Mouse (Mus musculus): Measurements from ENCODE around the gene Hoxa6. TPM values are rescaled to one million over a fixed set of nuclear protein-coding genes. Genes with fewer than 3 reads are reported as not detected.

Hoxa6 gene
- polyA plus RNA-seq, 1 experiment: 0.96 TPM

DNA sequence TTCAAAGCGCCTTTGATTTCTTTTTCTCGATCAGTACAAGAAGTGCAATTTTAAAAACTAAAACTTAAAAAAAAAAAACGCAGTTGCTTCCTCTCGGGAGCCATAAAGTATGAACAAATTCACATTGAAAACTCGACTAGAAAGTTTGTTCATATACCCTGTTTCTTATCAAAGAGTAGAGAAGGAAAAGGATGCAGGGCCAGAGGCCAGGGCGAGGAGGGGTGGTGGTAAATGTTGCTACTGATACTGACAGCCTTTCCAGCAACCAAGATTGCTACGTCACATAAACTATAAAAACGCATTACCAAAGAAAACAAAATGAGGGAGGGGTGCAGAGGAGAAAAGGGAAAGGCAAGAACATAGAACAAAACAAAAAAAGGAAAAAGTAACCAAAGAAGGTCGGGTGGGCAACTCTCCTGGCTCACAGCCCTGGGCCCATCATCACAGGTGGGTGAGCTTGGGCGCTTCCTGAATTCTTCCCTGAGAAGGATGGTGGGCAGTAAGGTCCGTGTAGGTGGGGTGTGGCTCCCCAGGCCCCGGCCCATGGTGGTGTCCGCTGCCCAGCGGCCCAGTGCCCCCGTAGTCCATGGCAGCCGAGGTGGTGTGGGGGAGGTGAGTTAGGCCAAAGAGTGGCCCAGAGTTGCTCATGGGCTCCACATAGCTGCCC lies 38.9 kb downstream of the Hoxa6 start:
- no peak overlapping the region for H3ac ChIP-seq (ENCODE audit: control insufficient read depth, insufficient read length, low read depth)
- no peak overlapping the region for H3K4me3 ChIP-seq (ENCODE audit: insufficient read depth, poor library complexity, severe bottlenecking)
- TF ChIP-seq MYOD1 (IDR thresholded peaks at IDR 0.05; ENCODE audit: control insufficient read depth, insufficient read length, low read depth): no peak
- TF ChIP-seq CTCF (IDR thresholded peaks at IDR 0.05; ENCODE audit: control insufficient read depth, insufficient read depth, insufficient read length): no peak
- no peak for TF ChIP-seq MAX (IDR thresholded peaks at IDR 0.05)
- TF ChIP-seq CEBPB (IDR thresholded peaks at IDR 0.05; ENCODE audit: low read depth): no peak
- TF ChIP-seq FOSL1 (IDR thresholded peaks at IDR 0.05; ENCODE audit: insufficient read depth, low read length, poor library complexity, severe bottlenecking): no peak
- TF ChIP-seq USF1 (IDR thresholded peaks at IDR 0.05; ENCODE audit: low read depth): no peak
- no peak for TF ChIP-seq MYOG (IDR thresholded peaks at IDR 0.05; ENCODE audit: control insufficient read depth, extremely low read depth, insufficient read length)
- H3K36me3 ChIP-seq (ENCODE audit: control insufficient read depth, insufficient read depth): peaks cover 3% of the 10 kb centered on the region
- H3K79me3 ChIP-seq (ENCODE audit: low read depth): no peaks in the 10 kb centered on the region
- H3K79me2 ChIP-seq (ENCODE audit: control insufficient read depth, insufficient read depth): no peaks in the 10 kb centered on the region
- H3K27me3 ChIP-seq (ENCODE audit: control insufficient read depth, insufficient read depth, insufficient read length): no peaks in the 10 kb centered on the region

DNA sequence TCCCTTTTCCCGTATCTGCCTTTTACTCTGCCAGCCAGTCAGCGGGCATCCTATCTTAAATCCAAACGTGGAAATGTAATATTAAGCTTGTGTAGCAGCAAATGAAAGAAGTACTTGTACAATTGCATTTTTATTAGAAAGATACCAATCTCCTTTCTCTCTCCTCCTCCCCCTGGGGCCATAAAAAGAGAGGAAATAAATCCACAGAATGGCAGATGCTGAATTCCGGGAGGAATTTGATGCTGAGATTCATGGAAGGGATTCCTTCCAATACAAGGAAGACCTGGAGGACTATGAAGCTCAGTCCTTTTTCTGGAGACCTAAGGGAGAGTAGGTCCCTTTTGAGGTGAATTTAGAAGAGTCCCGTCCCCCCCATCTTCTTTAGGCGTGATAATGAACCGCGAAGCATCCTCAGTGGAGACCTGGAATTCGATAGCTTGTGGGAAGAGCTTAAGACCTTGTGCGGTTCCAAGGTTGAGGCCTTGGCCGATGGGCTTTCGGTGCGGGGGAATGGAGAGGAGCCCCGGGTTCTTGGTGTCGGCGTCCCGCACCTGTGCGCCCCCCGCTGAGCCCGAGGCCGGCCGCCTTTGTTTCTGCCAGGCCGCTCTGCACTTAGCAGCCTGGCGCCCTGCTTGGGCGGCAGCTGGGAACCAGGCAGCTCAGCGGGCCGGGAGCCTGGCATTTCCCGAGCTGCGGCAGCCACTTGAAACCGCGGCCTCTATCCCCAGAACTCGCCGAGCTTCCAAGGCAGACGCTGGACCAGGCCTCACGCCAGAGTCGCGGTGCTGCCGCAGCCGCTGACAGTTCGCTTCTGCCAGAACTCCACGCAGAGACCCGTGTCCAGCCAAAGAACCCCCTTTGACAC lies 40.1 kb downstream of the Hoxa6 start:
- H3K79me3 ChIP-seq (ENCODE audit: low read depth): no peaks in the 10 kb centered on the region
- H3K36me3 ChIP-seq (ENCODE audit: control insufficient read depth, insufficient read depth): peaks cover 6% of the 10 kb centered on the region
- no peak overlapping the region for H3ac ChIP-seq (ENCODE audit: control insufficient read depth, insufficient read length, low read depth)
- no peak overlapping the region for H3K4me3 ChIP-seq (ENCODE audit: insufficient read depth, poor library complexity, severe bottlenecking)
- no peak for TF ChIP-seq MAX (IDR thresholded peaks at IDR 0.05)
- no peak for TF ChIP-seq FOSL1 (IDR thresholded peaks at IDR 0.05; ENCODE audit: insufficient read depth, low read length, poor library complexity, severe bottlenecking)
- no peak for TF ChIP-seq MYOD1 (IDR thresholded peaks at IDR 0.05; ENCODE audit: control insufficient read depth, insufficient read length, low read depth)
- TF ChIP-seq USF1 (IDR thresholded peaks at IDR 0.05; ENCODE audit: low read depth): no peak
- no peak for TF ChIP-seq CTCF (IDR thresholded peaks at IDR 0.05; ENCODE audit: control insufficient read depth, insufficient read depth, insufficient read length)
- no peak for TF ChIP-seq CEBPB (IDR thresholded peaks at IDR 0.05; ENCODE audit: low read depth)
- no peaks in the 10 kb centered on the region for H3K27me3 ChIP-seq (ENCODE audit: control insufficient read depth, insufficient read depth, insufficient read length)
- no peaks in the 10 kb centered on the region for H3K79me2 ChIP-seq (ENCODE audit: control insufficient read depth, insufficient read depth)

DNA sequence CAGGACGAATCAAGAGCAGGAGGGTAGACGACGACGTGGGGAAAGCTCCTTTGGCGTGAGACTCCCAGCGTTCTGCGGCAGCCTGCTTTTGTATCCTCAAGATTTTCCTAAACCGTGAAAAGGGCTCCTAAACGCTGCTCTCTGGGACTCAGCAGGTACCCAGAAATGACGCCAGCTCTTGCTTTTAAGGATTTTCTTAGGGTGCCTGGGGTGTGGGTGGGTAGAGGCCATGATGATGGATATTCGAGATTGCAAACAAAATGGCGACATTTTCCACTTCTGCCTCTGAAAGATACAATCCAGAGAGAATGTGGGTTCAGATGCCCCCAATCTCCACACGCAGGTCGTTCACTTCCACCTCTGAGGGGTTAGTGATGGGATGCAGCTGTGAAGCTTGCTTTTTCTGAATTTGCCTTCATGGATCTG lies 40.8 kb downstream of the Hoxa6 start:
- no peak overlapping the region for H3ac ChIP-seq (ENCODE audit: control insufficient read depth, insufficient read length, low read depth)
- H3K27me3 ChIP-seq (ENCODE audit: control insufficient read depth, insufficient read depth, insufficient read length): no peaks in the 10 kb centered on the region
- H3K79me2 ChIP-seq (ENCODE audit: control insufficient read depth, insufficient read depth): peaks cover 3% of the 10 kb centered on the region
- no peak overlapping the region for H3K4me3 ChIP-seq (ENCODE audit: insufficient read depth, poor library complexity, severe bottlenecking)
- TF ChIP-seq MYOG (IDR thresholded peaks at IDR 0.05; ENCODE audit: control insufficient read depth, extremely low read depth, insufficient read length): no peak
- TF ChIP-seq FOSL1 (IDR thresholded peaks at IDR 0.05; ENCODE audit: insufficient read depth, low read length, poor library complexity, severe bottlenecking): no peak
- no peak for TF ChIP-seq USF1 (IDR thresholded peaks at IDR 0.05; ENCODE audit: low read depth)
- TF ChIP-seq MAX (IDR thresholded peaks at IDR 0.05): no peak
- TF ChIP-seq CEBPB (IDR thresholded peaks at IDR 0.05; ENCODE audit: low read depth): no peak
- TF ChIP-seq CTCF (IDR thresholded peaks at IDR 0.05; ENCODE audit: control insufficient read depth, insufficient read depth, insufficient read length): no peak
- TF ChIP-seq MYOD1 (IDR thresholded peaks at IDR 0.05; ENCODE audit: control insufficient read depth, insufficient read length, low read depth): no peak
- peaks cover 12% of the 10 kb centered on the region for H3K36me3 ChIP-seq (ENCODE audit: control insufficient read depth, insufficient read depth)
- H3K79me3 ChIP-seq (ENCODE audit: low read depth): peaks cover 3% of the 10 kb centered on the region

DNA sequence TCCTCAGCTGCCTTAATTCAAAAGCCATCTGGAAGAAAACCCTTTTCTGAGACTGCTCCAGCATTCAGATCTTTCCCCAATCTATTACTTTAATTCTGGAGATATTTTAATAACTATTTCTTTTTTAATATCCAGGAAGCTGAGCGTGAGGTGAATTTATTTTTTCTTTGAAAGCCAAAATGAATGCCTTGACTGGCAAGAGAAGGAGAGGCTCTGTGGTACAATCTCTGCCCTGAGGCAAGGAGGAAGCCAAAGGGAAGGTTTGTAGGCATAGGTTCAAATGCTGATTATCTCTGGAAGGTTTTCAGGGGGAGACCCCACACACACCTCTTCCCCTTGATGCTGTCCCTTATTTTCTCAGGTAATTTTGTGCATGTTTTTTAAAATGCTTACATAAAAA lies 41.3 kb downstream of the Hoxa6 start:
- no peak overlapping the region for H3ac ChIP-seq (ENCODE audit: control insufficient read depth, insufficient read length, low read depth)
- peaks cover 8% of the 10 kb centered on the region for H3K79me2 ChIP-seq (ENCODE audit: control insufficient read depth, insufficient read depth)
- TF ChIP-seq MYOG (IDR thresholded peaks at IDR 0.05; ENCODE audit: control insufficient read depth, extremely low read depth, insufficient read length): no peak
- TF ChIP-seq CTCF (IDR thresholded peaks at IDR 0.05; ENCODE audit: control insufficient read depth, insufficient read depth, insufficient read length): no peak
- no peak for TF ChIP-seq MYOD1 (IDR thresholded peaks at IDR 0.05; ENCODE audit: control insufficient read depth, insufficient read length, low read depth)
- TF ChIP-seq USF1 (IDR thresholded peaks at IDR 0.05; ENCODE audit: low read depth): no peak
- TF ChIP-seq MAX (IDR thresholded peaks at IDR 0.05): no peak
- TF ChIP-seq FOSL1 (IDR thresholded peaks at IDR 0.05; ENCODE audit: insufficient read depth, low read length, poor library complexity, severe bottlenecking): no peak
- no peak for TF ChIP-seq CEBPB (IDR thresholded peaks at IDR 0.05; ENCODE audit: low read depth)
- peaks cover 17% of the 10 kb centered on the region for H3K36me3 ChIP-seq (ENCODE audit: control insufficient read depth, insufficient read depth)
- H3K4me3 ChIP-seq (ENCODE audit: insufficient read depth, poor library complexity, severe bottlenecking): no peak overlapping the region
- no peaks in the 10 kb centered on the region for H3K27me3 ChIP-seq (ENCODE audit: control insufficient read depth, insufficient read depth, insufficient read length)
- peaks cover 5% of the 10 kb centered on the region for H3K79me3 ChIP-seq (ENCODE audit: low read depth)

DNA sequence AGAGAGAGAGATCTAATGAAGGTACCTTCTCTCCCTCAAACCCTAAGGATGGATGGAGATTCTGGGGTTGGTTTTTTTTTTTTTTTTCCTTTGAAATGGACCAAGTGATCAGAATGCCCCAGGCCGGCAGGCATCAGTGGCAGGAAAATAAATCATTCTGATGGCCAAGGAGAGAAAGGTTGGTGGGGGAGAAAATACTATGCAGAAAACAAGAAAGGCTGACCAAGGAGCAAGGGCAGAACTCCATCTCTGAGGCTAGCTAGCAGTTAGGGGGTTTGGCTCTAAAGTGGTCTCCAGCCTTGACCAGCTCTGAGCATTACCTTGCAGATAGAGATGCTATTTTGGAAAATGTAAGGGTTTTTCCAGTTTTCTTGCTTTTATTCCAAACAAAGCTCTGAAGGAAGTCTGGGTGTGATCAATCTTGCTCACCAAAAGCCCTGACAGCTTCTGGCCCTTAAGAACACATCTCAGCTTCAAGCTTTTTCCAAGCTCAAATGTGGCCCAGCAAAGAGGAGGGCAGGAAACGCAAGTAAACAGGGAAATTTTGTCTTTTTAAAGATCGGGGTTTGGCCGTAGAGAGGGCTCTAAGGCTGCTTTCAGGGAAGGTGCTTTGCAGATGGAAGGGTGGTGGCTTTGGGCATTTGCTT lies 42.0 kb downstream of the Hoxa6 start:
- H3K79me3 ChIP-seq (ENCODE audit: low read depth): peaks cover 8% of the 10 kb centered on the region
- TF ChIP-seq MYOD1 (IDR thresholded peaks at IDR 0.05; ENCODE audit: control insufficient read depth, insufficient read length, low read depth): no peak
- TF ChIP-seq USF1 (IDR thresholded peaks at IDR 0.05; ENCODE audit: low read depth): no peak
- no peak for TF ChIP-seq FOSL1 (IDR thresholded peaks at IDR 0.05; ENCODE audit: insufficient read depth, low read length, poor library complexity, severe bottlenecking)
- TF ChIP-seq MYOG (IDR thresholded peaks at IDR 0.05; ENCODE audit: control insufficient read depth, extremely low read depth, insufficient read length): no peak
- no peak for TF ChIP-seq CTCF (IDR thresholded peaks at IDR 0.05; ENCODE audit: control insufficient read depth, insufficient read depth, insufficient read length)
- no peak for TF ChIP-seq MAX (IDR thresholded peaks at IDR 0.05)
- no peak for TF ChIP-seq CEBPB (IDR thresholded peaks at IDR 0.05; ENCODE audit: low read depth)
- no peak overlapping the region for H3K4me3 ChIP-seq (ENCODE audit: insufficient read depth, poor library complexity, severe bottlenecking)
- no peaks in the 10 kb centered on the region for H3K27me3 ChIP-seq (ENCODE audit: control insufficient read depth, insufficient read depth, insufficient read length)
- H3ac ChIP-seq (ENCODE audit: control insufficient read depth, insufficient read length, low read depth): no peak overlapping the region
- peaks cover 14% of the 10 kb centered on the region for H3K79me2 ChIP-seq (ENCODE audit: control insufficient read depth, insufficient read depth)
- peaks cover 22% of the 10 kb centered on the region for H3K36me3 ChIP-seq (ENCODE audit: control insufficient read depth, insufficient read depth)
